Mouse (Mus musculus) hindbrain, embryonic 15.5 days (tissue): Measurements from ENCODE around the gene Prtn3. TPM values are rescaled to one million over a fixed set of nuclear protein-coding genes. Genes with fewer than 3 reads are reported as not detected.
A peak's percentile ranks its signal among the peaks of the same experiment; 100 is the strongest.

Experiments used
- ATAC-seq: fragments of 200-750 bp; cut with Nextera tagmentation; 2 replicates; pipeline ENCODE4 v1.8.0; 2017; ENCODE audit warnings: low read depth, moderate number of reproducible peaks, moderate TSS enrichment; ENCODE audit not compliant: low FRiP score
- H3K27ac ChIP-seq: fragments of 300-500 bp; sonication (generic); replicated peaks from 2 replicates; pipeline ENCODE4 v1.5.1; 2015; ENCODE audit warnings: mild to moderate bottlenecking, inconsistent platforms
- H3K27me3 ChIP-seq: fragments of 300-500 bp; sonication (generic); 2 replicates; pipeline ENCODE4 v1.6.1; 2015; ENCODE audit warnings: control low read depth, inconsistent platforms
- H3K36me3 ChIP-seq: fragments of 300-500 bp; sonication (generic); 2 replicates; pipeline ENCODE4 v1.6.1; 2015; ENCODE audit warnings: control low read depth, inconsistent platforms
- H3K4me1 ChIP-seq: fragments of 300-500 bp; sonication (generic); replicated peaks from 2 replicates; pipeline ENCODE4 v1.6.1; 2015; ENCODE audit warnings: control low read depth, inconsistent platforms
- H3K4me2 ChIP-seq: fragments of 300-500 bp; sonication (generic); 2 replicates; pipeline ENCODE4 v1.6.1; 2015; ENCODE audit warnings: moderate library complexity, mild to moderate bottlenecking, inconsistent platforms
- H3K4me3 ChIP-seq: fragments of 300-500 bp; sonication (generic); 2 replicates; pipeline ENCODE4 v1.5.1; 2015; ENCODE audit warnings: mild to moderate bottlenecking, inconsistent platforms
- H3K9ac ChIP-seq: fragments of 300-500 bp; sonication (generic); 2 replicates; pipeline ENCODE4 v1.6.1; 2015; ENCODE audit warnings: inconsistent platforms
- H3K9me3 ChIP-seq: fragments of 300-500 bp; sonication (generic); 2 replicates; pipeline ENCODE4 v1.6.1; 2016; ENCODE audit warnings: control low read depth, inconsistent platforms
- WGBS: fragments of 180-500 bp; shearing (Covaris S2); methylation state at CpG from one replicate; pipeline ENCODE4 v1.1.7; 2015; 5-methylcytosine and 5-hydroxymethylcytosine counted together
- polyA plus RNA-seq: library from polyadenylated mRNA; unstranded; fragments of >200 nt; fragmentation: Nextera tagmentation; extraction: Ambion mirVana; gene quantifications from 2 replicates; pipeline ENCODE4 v1.2.1, GENCODE M21; 2015

Prtn3 gene
- polyA plus RNA-seq, 1 experiment from 2014 or later, result 11.0 TPM

DNA sequence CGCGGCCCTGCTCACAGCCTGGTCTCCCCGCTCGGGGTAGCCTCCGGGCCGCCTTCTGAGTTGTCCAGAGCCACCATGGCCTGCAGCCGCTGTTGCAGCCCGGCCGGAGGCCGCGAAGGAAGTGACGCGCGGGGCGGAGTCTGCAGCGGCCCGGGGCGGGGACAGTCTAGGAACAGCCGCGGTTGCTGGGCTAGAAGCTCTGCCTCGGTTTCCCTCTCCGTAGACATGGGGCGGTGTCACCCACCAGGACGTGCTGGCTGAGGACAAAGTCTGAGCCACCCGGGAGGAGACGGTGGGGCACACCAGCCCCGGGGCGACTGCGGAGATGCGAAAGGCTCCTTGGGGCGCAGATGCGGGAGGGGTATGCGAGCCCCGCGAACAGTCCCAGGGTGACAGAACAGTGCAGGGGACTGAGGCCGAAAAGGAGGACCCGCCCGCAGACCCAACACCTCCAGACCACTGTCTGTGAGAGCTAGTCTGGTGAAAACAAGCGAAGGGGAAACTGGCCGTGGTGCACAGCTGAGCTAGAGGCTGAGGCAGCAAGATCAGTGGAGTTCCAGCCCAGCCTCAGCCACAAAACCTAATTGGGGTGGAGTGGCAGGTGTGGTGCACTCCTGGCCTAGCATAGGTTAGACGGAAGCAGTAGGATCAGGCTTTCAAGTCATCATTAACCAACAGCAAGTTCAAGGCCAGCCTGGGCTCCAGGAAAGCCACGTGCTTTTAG lies 42.7 kb downstream of the Prtn3 start, which contains the start of gene Kiss1r:
TSS of gene Kiss1r (plus strand) at position 164 of the 724 bp plus-strand sequence.
- Histone ChIP-seq H3K9ac (peak within 1 kb of the TSS; percentile 84), H3K27me3 (peaks cover 44% of the 10 kb centered on the region), H3K36me3 (no peaks in the 10 kb centered on the region), H3K4me1 (peaks cover 60% of the 10 kb centered on the region), H3K4me2 (peak within 1 kb of the TSS; percentile 79), H3K9me3 (no peaks in the 10 kb centered on the region), H3K27ac (peak within 1 kb of the TSS; percentile 75), H3K4me3 (peak within 1 kb of the TSS; percentile 55)
- peak; percentile 81 for ATAC-seq
- WGBS, result 2% methylated on average over 42 of the region's 42 CpGs

DNA sequence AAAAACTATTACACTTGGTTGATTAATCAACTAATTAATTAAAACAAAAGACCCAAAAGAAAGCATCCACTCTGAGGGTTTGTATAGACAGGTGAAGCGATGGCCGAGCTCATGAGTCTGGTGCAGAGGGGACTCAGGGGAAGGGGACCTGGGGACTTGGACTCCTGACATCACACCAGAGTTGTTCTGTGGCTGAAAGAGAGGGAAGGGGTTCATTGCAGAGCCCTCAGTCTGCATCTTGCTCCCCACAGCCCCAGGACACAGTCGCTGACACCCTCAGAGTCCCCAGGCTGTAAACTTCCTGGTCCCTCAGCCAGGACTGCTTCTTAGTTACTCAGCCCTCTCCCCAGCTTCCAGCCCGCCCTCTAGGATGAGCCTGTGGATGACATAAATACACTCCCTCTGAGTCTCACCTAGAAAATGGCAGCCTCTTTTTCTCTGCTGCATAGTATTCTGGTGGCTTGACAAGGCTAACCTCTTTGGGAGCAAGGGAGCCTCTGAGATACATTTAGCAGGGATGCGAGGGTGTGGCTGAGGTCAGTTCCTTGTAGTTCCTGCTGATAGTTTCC lies 43.3 kb downstream of the Prtn3 start:
- Histone ChIP-seq H3K27ac (no peak overlapping the region), H3K36me3 (no peaks in the 10 kb centered on the region), H3K4me3 (peak overlapping the region; percentile 55), H3K9ac (peak overlapping the region; percentile 84; the same call in 1 of the 2 replicates), H3K27me3 (peaks cover 51% of the 10 kb centered on the region), H3K4me1 (peaks cover 60% of the 10 kb centered on the region), H3K9me3 (no peaks in the 10 kb centered on the region), H3K4me2 (peak overlapping the region; percentile 79)
- WGBS, result 70% methylated on average over 5 of the region's 5 CpGs
- ATAC-seq, result no peak

DNA sequence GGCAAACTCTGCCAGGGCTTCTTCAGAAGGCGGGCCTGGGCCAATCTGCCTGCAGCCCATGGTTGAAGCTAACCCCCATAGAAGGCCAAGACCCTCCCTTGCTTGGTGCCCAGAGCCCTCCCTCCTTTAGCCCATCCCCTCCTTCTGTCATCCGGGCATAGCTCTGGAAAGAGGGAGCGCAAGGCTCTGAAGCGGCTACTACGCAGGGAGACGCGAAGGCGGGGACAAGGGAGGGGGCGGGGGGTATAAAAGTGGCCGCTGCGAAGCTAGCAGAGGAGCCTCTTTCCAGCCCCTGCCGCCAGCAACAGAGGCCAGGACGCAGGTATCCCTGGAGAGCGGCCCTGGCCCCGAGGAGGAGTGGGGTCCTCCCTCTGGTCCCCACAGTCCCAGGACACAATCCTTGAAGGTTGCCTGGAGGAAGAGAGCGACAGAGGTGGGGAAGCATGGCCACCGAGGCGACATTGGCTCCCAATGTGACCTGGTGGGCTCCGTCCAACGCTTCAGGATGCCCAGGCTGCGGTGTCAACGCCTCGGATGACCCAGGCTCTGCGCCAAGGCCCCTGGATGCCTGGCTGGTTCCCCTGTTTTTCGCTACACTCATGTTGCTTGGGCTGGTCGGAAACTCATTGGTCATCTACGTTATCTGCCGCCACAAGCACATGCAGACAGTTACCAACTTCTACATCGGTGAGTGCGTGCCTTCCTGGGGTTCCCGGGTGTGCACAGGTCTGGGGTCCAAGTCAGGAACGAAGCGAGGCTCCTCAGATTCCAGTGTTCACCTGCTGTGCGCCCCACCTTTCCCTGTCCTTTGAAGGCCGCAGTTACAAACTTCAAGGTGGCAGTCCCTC lies 44.2 kb downstream of the Prtn3 start:
- 4% methylated on average over 32 of the region's 35 CpGs for WGBS
- no peak overlapping the region for H3K27ac ChIP-seq
- no peaks in the 10 kb centered on the region for H3K36me3 ChIP-seq
- H3K27me3 ChIP-seq, result peaks cover 59% of the 10 kb centered on the region
- ATAC-seq, result no peak
- H3K4me3 ChIP-seq, result peak overlapping the region; percentile 12; the same call in 1 of the 2 replicates
- peak overlapping the region; percentile 20; the same call in 1 of the 2 replicates for H3K4me2 ChIP-seq
- H3K4me1 ChIP-seq, result peaks cover 60% of the 10 kb centered on the region
- no peaks in the 10 kb centered on the region for H3K9me3 ChIP-seq
- H3K9ac ChIP-seq, result no peak overlapping the region

DNA sequence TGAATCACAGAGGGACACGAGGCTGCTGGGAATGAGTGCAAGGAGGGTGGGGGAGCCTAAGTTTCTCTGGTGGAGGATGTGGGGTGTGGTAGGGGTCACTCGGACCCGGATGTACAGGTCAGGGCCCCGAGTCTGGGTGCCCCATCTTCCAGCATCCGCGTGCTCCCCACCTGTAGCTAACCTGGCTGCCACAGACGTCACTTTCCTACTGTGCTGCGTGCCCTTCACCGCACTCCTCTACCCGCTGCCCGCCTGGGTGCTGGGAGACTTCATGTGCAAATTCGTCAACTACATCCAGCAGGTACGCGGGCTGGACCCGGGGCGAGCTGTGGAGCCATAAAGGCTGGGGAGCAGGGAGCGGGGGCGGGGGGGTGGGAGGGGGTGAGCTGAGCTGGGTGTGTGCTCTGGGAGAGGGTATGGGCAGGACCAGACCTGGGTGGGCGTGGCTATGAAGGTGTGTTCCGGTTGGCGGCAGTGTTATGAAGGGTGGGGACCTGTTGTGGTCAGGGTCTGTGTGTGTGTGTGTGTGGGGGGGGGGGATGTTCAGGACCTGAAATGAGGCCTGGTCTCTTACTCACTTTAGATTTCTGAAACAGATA lies 45.1 kb downstream of the Prtn3 start:
- Histone ChIP-seq H3K27me3 (peaks cover 67% of the 10 kb centered on the region), H3K4me2 (no peak overlapping the region), H3K9ac (no peak overlapping the region), H3K4me3 (0 out of 2 replicates have a peak overlapping the region, but pooled peaks have one; percentile 1), H3K4me1 (peaks cover 54% of the 10 kb centered on the region), H3K27ac (no peak overlapping the region), H3K36me3 (no peaks in the 10 kb centered on the region), H3K9me3 (no peaks in the 10 kb centered on the region)
- no peak for ATAC-seq
- 4% methylated on average over 21 of the region's 21 CpGs for WGBS

DNA sequence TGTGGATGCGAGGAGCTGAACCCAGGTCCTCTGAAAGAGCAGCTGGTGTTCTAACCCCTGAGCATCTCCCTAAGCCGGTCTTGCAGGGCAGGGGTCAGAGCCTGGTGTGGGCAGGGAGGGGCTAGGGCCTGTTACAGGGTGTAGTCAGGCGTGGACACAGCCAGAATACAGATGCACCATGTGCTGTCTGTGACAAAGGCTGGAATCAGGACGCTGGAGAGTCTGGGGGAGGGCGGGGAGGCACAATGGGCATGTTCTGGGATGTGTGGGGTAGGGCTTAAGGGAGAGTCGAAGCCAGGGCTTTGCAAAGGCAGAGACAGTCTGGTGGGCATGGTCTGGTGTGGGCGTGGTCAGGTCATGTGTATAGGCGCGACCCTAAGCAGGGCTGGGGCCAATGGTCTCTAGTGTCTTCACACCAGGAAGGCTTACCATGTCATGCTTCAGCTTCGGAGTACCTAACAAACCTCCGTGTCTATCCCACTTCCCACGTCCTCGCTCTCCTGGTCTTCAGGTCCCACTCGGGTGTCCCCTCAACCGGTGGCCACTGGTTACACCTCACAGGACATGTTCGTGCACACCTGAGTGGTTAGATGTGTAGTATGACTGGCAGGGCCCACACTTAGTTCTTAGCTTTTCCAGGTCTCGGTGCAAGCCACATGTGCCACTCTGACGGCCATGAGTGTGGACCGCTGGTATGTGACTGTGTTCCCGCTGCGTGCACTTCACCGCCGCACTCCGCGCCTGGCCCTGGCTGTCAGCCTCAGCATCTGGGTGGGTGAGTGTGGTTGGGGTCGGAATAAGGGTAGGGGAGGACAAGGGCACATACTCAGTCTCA lies 46.0 kb downstream of the Prtn3 start:
- no peak overlapping the region for H3K9ac ChIP-seq
- H3K9me3 ChIP-seq, result no peaks in the 10 kb centered on the region
- no peaks in the 10 kb centered on the region for H3K36me3 ChIP-seq
- 17% methylated on average over 26 of the region's 26 CpGs for WGBS
- H3K4me1 ChIP-seq, result peaks cover 44% of the 10 kb centered on the region
- peaks cover 67% of the 10 kb centered on the region for H3K27me3 ChIP-seq
- peak overlapping the region; percentile 33 for H3K4me3 ChIP-seq
- no peak for ATAC-seq
- peak overlapping the region; percentile 53 for H3K4me2 ChIP-seq
- no peak overlapping the region for H3K27ac ChIP-seq

DNA sequence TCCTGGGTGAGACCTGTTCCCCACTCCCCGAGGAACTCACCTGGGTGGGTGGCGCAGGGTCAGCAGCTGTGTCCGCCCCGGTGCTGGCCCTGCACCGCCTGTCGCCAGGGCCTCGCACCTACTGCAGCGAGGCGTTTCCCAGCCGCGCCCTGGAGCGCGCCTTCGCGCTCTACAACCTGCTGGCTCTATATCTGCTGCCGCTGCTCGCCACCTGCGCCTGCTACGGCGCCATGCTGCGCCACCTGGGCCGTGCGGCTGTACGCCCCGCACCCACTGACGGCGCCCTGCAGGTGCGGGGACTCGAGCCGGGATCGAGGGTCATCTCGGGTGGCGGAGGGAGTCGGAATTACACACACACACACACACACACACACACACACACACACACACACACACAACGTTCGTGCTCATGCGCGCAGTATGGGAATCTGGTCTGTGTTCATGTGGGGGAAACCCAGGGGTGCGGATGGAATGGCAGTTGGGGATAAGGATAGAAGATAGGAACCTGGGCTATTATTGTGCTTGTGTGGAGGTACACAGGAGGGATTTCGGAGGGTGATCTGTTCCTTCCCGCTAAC lies 46.8 kb downstream of the Prtn3 start, which contains the start of gene R3hdm4:
TSS of gene R3hdm4 (minus strand) at position 251 of the 578 bp plus-strand sequence.
- 4% methylated on average over 41 of the region's 41 CpGs for WGBS
- no peaks in the 10 kb centered on the region for H3K36me3 ChIP-seq
- peak within 1 kb of the TSS; percentile 36 for H3K9ac ChIP-seq
- H3K4me1 ChIP-seq, result peaks cover 44% of the 10 kb centered on the region
- peak within 1 kb of the TSS; percentile 33 for H3K4me3 ChIP-seq
- peak within 1 kb of the TSS; percentile 53 for H3K4me2 ChIP-seq
- no peak for ATAC-seq
- peaks cover 67% of the 10 kb centered on the region for H3K27me3 ChIP-seq
- no peak within 1 kb of the TSS for H3K27ac ChIP-seq
- no peaks in the 10 kb centered on the region for H3K9me3 ChIP-seq

DNA sequence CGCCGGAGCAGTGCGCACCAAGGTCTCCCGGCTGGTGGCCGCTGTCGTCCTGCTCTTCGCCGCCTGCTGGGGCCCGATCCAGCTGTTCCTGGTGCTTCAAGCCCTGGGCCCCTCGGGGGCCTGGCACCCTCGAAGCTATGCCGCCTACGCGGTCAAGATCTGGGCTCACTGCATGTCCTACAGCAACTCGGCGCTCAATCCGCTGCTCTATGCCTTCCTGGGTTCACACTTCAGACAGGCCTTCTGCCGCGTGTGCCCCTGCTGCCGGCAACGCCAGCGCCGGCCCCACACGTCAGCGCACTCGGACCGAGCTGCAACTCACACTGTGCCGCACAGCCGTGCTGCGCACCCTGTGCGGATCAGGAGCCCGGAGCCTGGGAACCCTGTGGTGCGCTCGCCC lies 47.3 kb downstream of the Prtn3 start:
- Histone ChIP-seq H3K9me3 (no peaks in the 10 kb centered on the region), H3K4me1 (peaks cover 47% of the 10 kb centered on the region)
- 3% methylated on average over 34 of the region's 34 CpGs for WGBS

DNA sequence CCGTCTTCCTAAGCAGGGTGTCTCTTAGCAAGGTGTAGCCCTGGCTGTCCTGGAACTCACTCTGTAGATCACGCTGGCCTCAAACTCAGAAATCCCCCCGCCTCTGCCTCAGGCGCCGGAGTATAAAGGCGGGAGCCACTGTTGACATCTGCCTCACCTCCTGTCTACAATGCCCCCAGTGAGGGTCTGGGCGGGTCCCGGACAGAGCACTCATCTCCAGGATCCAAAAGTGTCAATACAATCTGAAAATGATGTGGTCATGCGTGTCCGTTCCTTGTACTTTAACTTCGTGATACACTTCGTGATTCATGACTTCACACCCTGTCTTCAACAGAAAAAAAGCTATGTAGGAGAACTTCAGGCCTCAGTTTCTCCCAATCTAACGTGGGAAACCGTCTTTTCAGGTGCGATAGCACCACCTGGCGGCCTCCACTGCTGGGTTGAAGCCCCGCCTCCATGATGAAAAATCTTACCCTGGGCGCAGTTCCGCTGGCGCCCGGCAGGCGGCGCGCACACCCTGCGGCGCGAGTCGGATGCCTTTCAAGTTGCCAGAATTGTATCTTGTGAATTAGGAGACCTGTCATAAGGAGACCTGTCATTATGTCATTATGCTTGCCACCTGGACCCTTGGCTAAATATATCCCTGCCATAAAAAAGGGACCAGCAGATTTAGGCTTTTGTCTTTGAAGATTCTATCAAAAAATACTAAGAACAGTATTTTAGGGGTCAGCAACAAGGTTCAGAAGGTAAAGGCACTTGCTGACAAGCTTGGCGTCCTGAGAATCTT lies 50.9 kb downstream of the Prtn3 start:
- no peaks in the 10 kb centered on the region for H3K9me3 ChIP-seq
- WGBS, result 14% methylated on average over 29 of the region's 29 CpGs
- peak overlapping the region; percentile 38; the same call in 1 of the 2 replicates for H3K27ac ChIP-seq
- H3K4me2 ChIP-seq, result peak overlapping the region; percentile 93
- H3K27me3 ChIP-seq, result peaks cover 39% of the 10 kb centered on the region
- H3K4me3 ChIP-seq, result peak overlapping the region; percentile 96; the same call in 1 of the 2 replicates
- no peaks in the 10 kb centered on the region for H3K36me3 ChIP-seq
- H3K4me1 ChIP-seq, result peaks cover 45% of the 10 kb centered on the region
- no peak for ATAC-seq
- no peak overlapping the region for H3K9ac ChIP-seq

More for the DNA sequence above, 47.3 kb downstream of the Prtn3 start:
- Histone ChIP-seq H3K27ac (no peak overlapping the region), H3K4me2 (peak overlapping the region; percentile 53), H3K9ac (peak overlapping the region; percentile 36), H3K36me3 (no peaks in the 10 kb centered on the region), H3K27me3 (peaks cover 67% of the 10 kb centered on the region), H3K4me3 (peak overlapping the region; percentile 33)
- ATAC-seq, result no peak

DNA sequence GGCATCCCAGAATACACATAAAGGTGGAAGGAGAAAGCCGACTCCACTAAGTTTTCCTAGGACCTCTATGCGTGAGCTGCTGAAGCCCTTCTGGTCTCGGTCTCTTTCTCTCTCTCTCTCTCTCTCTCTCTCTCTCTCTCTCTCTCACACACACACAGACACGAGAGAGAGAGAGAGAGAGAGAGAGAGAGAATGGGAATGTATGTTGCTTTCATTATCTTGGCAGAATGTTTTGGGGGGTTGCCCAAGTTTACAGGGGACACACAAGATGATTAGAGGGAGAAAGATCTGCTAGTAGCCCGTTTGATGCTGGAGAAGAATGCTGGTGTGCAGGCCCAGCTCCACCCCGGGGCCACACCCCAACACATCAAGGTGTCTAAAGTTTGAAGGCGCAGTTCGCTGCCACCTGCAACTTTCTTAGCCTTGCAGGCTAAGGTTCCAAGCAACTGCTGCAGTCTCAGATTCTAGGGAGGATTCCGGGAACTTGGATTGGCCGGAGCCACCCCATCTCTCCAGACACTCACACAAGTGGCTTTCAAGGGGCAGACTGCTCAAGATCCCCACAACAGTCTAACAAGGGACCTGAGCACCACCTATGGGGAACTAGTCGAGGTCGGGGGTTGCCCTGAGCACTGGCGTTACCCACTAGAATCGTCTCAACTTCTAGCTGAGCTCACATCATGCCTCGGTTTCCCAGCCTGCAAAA lies 51.7 kb downstream of the Prtn3 start:
- peak overlapping the region; percentile 93 for H3K4me2 ChIP-seq
- no peak; the same call in 1 of the 2 replicates for ATAC-seq
- H3K36me3 ChIP-seq, result no peaks in the 10 kb centered on the region
- 11% methylated on average over 15 of the region's 15 CpGs for WGBS
- peak overlapping the region; percentile 96 for H3K4me3 ChIP-seq
- H3K9me3 ChIP-seq, result no peaks in the 10 kb centered on the region
- H3K4me1 ChIP-seq, result peaks cover 45% of the 10 kb centered on the region
- peak overlapping the region; percentile 92 for H3K27ac ChIP-seq
- peaks cover 32% of the 10 kb centered on the region for H3K27me3 ChIP-seq
- H3K9ac ChIP-seq, result peak overlapping the region; percentile 89
